Mouse (Mus musculus) small intestine, adult 2 months (tissue): ENCODE data around the gene Tmem39b. TPM values are rescaled to one million over a fixed set of nuclear protein-coding genes. Genes with fewer than 3 reads are reported as not detected.

ENCODE experiments used
- H3K27ac ChIP-seq: fragments of 200-500 bp; 2 replicates; pipeline ENCODE4 v1.5.1; 2012; ENCODE audit warnings: low read depth, low read length, control low read depth, inconsistent platforms; ENCODE audit not compliant: insufficient read depth
- H3K27me3 ChIP-seq: fragments of 200-500 bp; 2 replicates; pipeline ENCODE4 v1.6.1; 2012; ENCODE audit warnings: mild to moderate bottlenecking, moderate library complexity, low read length, inconsistent platforms; ENCODE audit not compliant: control insufficient read depth, insufficient read depth
- H3K36me3 ChIP-seq: fragments of 200-500 bp; 2 replicates; pipeline ENCODE4 v1.6.1; 2012; ENCODE audit warnings: mild to moderate bottlenecking, low read length, control low read depth, inconsistent platforms; ENCODE audit not compliant: control insufficient read depth, insufficient read depth
- H3K4me1 ChIP-seq: fragments of 200-500 bp; 2 replicates; pipeline ENCODE4 v1.6.1; 2012; ENCODE audit warnings: low read length, inconsistent platforms, mixed read lengths; ENCODE audit not compliant: control insufficient read depth, insufficient read depth, insufficient read length
- H3K4me3 ChIP-seq: fragments of 200-500 bp; 2 replicates; pipeline ENCODE4 v1.5.1; 2012; ENCODE audit warnings: low read depth, mild to moderate bottlenecking, control low read depth, inconsistent platforms, low read length, moderate library complexity
- CTCF ChIP-seq: fragments of 200-500 bp; IDR thresholded peaks from 2 replicates; pipeline ENCODE4 v1.5.1; 2012; ENCODE audit warnings: low read depth, mild to moderate bottlenecking, control low read depth, inconsistent platforms, low read length, moderate library complexity, mixed read lengths; ENCODE audit not compliant: insufficient replicate concordance, insufficient read length; ENCODE audit errors: extremely low read depth
- POLR2A ChIP-seq: fragments of 200-500 bp; IDR thresholded peaks from 2 replicates; pipeline ENCODE4 v1.6.1; 2012; ENCODE audit warnings: low read depth, mild to moderate bottlenecking, control low read depth, inconsistent platforms, low read length, moderate library complexity
- WGBS: fragments of 180-500 bp; shearing (Covaris S2); methylation state at CpG from one replicate; pipeline ENCODE4 v1.1.7; 2018; 5-methylcytosine and 5-hydroxymethylcytosine counted together
- polyA plus RNA-seq: library from polyadenylated mRNA; depleted of rRNA; stranded (reverse); fragments of >200 nt; gene quantifications from 2 replicates; pipeline ENCODE4 v1.2.3, GENCODE M21; 2012; rRNA removed

Tmem39b gene
- polyA plus RNA-seq, 1 experiment: 21.4 TPM

DNA sequence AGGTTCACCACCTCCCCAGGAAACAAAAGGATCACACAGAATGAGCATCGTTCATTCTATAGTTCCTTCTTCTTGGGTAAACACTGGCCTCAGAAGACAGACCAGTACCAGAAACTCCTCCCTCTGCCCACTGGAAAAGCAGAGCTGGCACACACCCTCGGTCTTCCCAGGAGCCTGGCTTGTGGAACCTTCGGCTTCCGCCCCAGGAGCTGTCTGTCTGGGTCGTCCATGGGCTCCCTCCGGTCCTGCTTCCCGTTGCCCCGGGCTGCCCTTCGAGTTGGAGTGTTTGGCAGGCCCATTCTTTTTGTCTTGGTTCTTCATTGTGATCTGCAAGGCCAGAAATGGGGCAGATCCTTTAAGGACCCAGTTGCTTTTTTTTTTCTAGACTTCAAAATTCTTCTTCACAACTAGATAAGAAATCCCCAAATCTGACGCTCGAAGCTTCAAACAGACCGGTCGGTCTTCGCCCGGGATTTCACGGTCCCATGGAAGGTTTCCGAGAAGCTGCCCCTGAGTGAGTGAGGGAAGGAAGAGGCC lies 56.5 kb downstream of the Tmem39b start:
- peaks cover 9% of the 10 kb centered on the region for H3K4me1 ChIP-seq
- under 1% methylated on average over 17 of the region's 17 CpGs for WGBS
- peak overlapping the region; percentile 72 for H3K27ac ChIP-seq
- H3K4me3 ChIP-seq: peak overlapping the region; percentile 78
- TF ChIP-seq POLR2A (no peak; the same call in 1 of the 2 replicates), CTCF (no peak)
- no peaks in the 10 kb centered on the region for H3K27me3 ChIP-seq
- H3K36me3 ChIP-seq: peaks cover 20% of the 10 kb centered on the region

GRCm38 (mm10) chr4:129639221-129639620 lies 57.4 kb downstream of the Tmem39b start:
- peaks cover 9% of the 10 kb centered on the region for H3K4me1 ChIP-seq

GRCm38 (mm10) chr4:129633852-129634251 lies 62.8 kb downstream of the Tmem39b start:
- H3K36me3 ChIP-seq: peaks cover 70% of the 10 kb centered on the region
- no peak overlapping the region for H3K4me3 ChIP-seq
- H3K4me1 ChIP-seq: no peaks in the 10 kb centered on the region
- no peak overlapping the region for H3K27ac ChIP-seq
- no peaks in the 10 kb centered on the region for H3K27me3 ChIP-seq
- TF ChIP-seq CTCF (no peak), POLR2A (no peak)
- WGBS: 81% methylated on average over 6 of the region's 6 CpGs

More at GRCm38 (mm10) chr4:129639221-129639620, 57.4 kb downstream of the Tmem39b start:
- no peaks in the 10 kb centered on the region for H3K27me3 ChIP-seq
- 82% methylated on average over 15 of the region's 15 CpGs for WGBS
- H3K4me3 ChIP-seq: no peak overlapping the region
- H3K27ac ChIP-seq: no peak overlapping the region
- H3K36me3 ChIP-seq: peaks cover 27% of the 10 kb centered on the region
- TF ChIP-seq CTCF: no peak
- TF ChIP-seq POLR2A: no peak

DNA sequence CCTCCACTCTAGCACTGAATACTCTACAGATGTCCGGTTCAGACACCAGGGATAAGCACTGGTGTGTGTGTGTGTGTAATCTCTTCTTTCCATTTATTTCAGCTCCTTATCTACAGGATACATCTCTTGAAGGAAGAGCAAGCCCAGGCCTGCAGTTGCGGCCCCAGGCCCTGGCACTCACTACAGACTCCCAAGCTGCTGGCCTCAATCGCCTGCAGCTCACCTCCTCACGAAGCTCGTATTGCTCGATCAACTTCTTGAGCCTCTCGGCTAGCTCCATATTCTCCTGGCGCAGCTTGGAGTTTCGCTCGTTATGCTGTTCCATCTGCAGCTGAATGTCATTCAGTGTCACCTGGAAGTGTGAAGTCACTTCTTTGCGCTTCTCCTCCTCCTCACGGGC lies 64.8 kb downstream of the Tmem39b start:
- Histone ChIP-seq H3K27me3 (no peaks in the 10 kb centered on the region), H3K4me1 (no peaks in the 10 kb centered on the region), H3K27ac (no peak overlapping the region), H3K4me3 (no peak overlapping the region), H3K36me3 (peaks cover 74% of the 10 kb centered on the region)
- WGBS: 91% methylated on average over 12 of the region's 12 CpGs
- TF ChIP-seq POLR2A (no peak), CTCF (no peak)

DNA sequence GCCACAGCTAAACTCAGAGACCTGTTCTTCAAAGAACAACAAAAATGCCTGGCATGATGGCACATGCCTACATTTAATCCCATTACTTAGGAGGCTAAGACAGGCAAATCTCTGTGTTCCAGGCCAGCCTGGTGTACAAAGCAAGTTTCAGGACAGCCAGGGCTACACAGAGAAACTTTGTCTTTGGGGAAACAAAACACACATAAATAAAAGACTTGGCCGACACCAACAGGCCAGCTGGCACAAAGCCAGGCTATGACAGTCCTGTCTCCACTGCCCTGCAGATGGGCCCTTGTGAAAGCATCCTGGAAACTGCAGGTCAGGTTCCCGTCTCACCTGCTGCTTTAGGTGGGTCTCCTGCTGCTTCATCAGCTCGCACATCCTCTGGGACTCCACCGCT lies 65.7 kb downstream of the Tmem39b start:
- TF ChIP-seq CTCF: no peak
- Histone ChIP-seq H3K4me1 (no peaks in the 10 kb centered on the region), H3K27ac (no peak overlapping the region), H3K4me3 (no peak overlapping the region), H3K27me3 (no peaks in the 10 kb centered on the region), H3K36me3 (peaks cover 66% of the 10 kb centered on the region)
- WGBS: 68% methylated on average over 4 of the region's 4 CpGs

Other genes starting within 250 kb of the Tmem39b start
- 13.9 and 24.5 TPM in 2 replicates for gene Bsdc1, start 235.3 kb downstream of the Tmem39b start, polyA plus RNA-seq
- gene Tssk3, start 205.8 kb downstream of the Tmem39b start, polyA plus RNA-seq: not detected in 2 replicates
- gene Fam229a, start 205.6 kb downstream of the Tmem39b start, polyA plus RNA-seq: not detected in 2 replicates
- 7.7 and 37.3 TPM in 2 replicates for gene Marcksl1, start 183.3 kb downstream of the Tmem39b start, polyA plus RNA-seq
- 13.7 and 31.1 TPM in 2 replicates for gene Hdac1, start 154.1 kb downstream of the Tmem39b start, polyA plus RNA-seq
- 8.3 and 15.0 TPM in 2 replicates for gene Lck, start 123.2 kb downstream of the Tmem39b start, polyA plus RNA-seq
- gene Fam167b, start 118.3 kb downstream of the Tmem39b start, polyA plus RNA-seq: 0.65 and 1.3 TPM in 2 replicates
- 171 and 202 TPM in 2 replicates for gene Eif3i, start 96.2 kb downstream of the Tmem39b start, polyA plus RNA-seq
- 77.1 and 132 TPM in 2 replicates for gene Tmem234, start 96.2 kb downstream of the Tmem39b start, polyA plus RNA-seq
- 0.15 and 1.6 TPM in 2 replicates for gene Dcdc2b, start 82.6 kb downstream of the Tmem39b start, polyA plus RNA-seq
- gene Iqcc, start 77.7 kb downstream of the Tmem39b start, polyA plus RNA-seq: 11.9 and 17.0 TPM in 2 replicates
- 5.2 and 7.2 TPM in 2 replicates for gene Ccdc28b, start 72.9 kb downstream of the Tmem39b start, polyA plus RNA-seq
- 8.1 and 11.4 TPM in 2 replicates for gene Txlna, start 55.8 kb downstream of the Tmem39b start, polyA plus RNA-seq
- gene Kpna6, start 24.1 kb downstream of the Tmem39b start, polyA plus RNA-seq: 8.5 and 10.9 TPM in 2 replicates
- gene Khdrbs1, start 45.5 kb upstream of the Tmem39b start, polyA plus RNA-seq: 29.4 and 58.7 TPM in 2 replicates
- gene Ptp4a2, start 114.4 kb upstream of the Tmem39b start, polyA plus RNA-seq: 8.9 and 21.1 TPM in 2 replicates
- not detected in 2 replicates for gene Spocd1, start 232.4 kb upstream of the Tmem39b start, polyA plus RNA-seq